23 mouse cellular contexts compared by ENCODE assay signal in genomic region chr4:119991758-119992157, GRCm38 (mm10).
A peak's percentile ranks its signal among the peaks of the same experiment; 100 is the strongest.
DNase-seq lines count a peak whose midpoint lies in the region; ATAC-seq and TF ChIP-seq lines count a peak whose summit lies in the region.
"Had no signal": no experiment of that assay in that cellular context is flagged by ENCODE, and none has a peak within 500 bp of the region (broad histone marks: within the 10 kb centered on the region; RNA-seq: fewer than 3 reads in every experiment).

No protein-coding gene starts in this region.

- H3K4me3 ChIP-seq in heart, postnatal 0 days (ENCODE audit: low read depth, low read length): no peak overlapping the region
- H3K4me3 ChIP-seq in lung, postnatal 0 days (ENCODE audit: low read depth, low read length): no peak overlapping the region
- no peak overlapping the region for H3K4me3 ChIP-seq in intestine, embryonic 15.5 days (replicated peaks)
- H3K4me3 ChIP-seq: forebrain, embryonic 10.5 days; forebrain, embryonic 13.5 days; hindbrain, embryonic 12.5 days; hindbrain, embryonic 15.5 days had no signal

- peaks cover 13% of the 10 kb centered on the region; the same call in 1 of the 2 replicates for H3K4me1 ChIP-seq in heart, postnatal 0 days (ENCODE audit: control insufficient read depth, insufficient read depth)
- no peaks in the 10 kb centered on the region; the same call in 1 of the 2 replicates for H3K4me1 ChIP-seq in lung, postnatal 0 days (ENCODE audit: insufficient read depth, low read depth, low read length)
- 0 out of 2 replicates have a peak, but pooled peaks cover 3% of the 10 kb centered on the region for H3K4me1 ChIP-seq in intestine, embryonic 15.5 days (replicated peaks)

- no peaks in the 10 kb centered on the region for H3K36me3 ChIP-seq in heart, postnatal 0 days (replicated peaks; ENCODE audit: control insufficient read depth, insufficient read depth, low read length)
- H3K36me3 ChIP-seq in lung, postnatal 0 days (ENCODE audit: insufficient read depth, low read length): no peaks in the 10 kb centered on the region
- no peaks in the 10 kb centered on the region for H3K36me3 ChIP-seq in intestine, embryonic 15.5 days
- H3K36me3 ChIP-seq: forebrain, embryonic 10.5 days; hindbrain, embryonic 12.5 days; hindbrain, embryonic 15.5 days had no signal

- no peak for DNase-seq in heart, postnatal 0 days (ENCODE audit: low spot score)
- no peak for DNase-seq in heart, postnatal 25 days (ENCODE audit: low spot score)
- DNase-seq in lung, postnatal 0 days (ENCODE audit: low spot score): peak; percentile 60
- no peak for DNase-seq in lung, postnatal 4 days
- no peak for DNase-seq in embryo, embryonic 11 days
- DNase-seq: adrenal gland, adult 2 months; adrenal gland, postnatal 14 days; B cell, adult 2 months; cerebellum, adult 11 months; cerebellum, adult 2 months; cerebellum, adult 9-11 months; cerebellum, postnatal 25 days; gastrocnemius, postnatal 25 days; heart, postnatal 14 days had no signal

- ATAC-seq in heart, postnatal 0 days (ENCODE audit: insufficient read depth, low read depth): peak; percentile 45; the same call in 1 of the 2 replicates
- ATAC-seq in lung, postnatal 0 days: peak; percentile 56
- 0 out of 2 replicates have a peak, but pooled peaks have one; percentile 12 for ATAC-seq in megakaryocyte, adult 5-6 weeks (ENCODE audit: poor library complexity, severe bottlenecking)
- no peak for ATAC-seq in intestine, embryonic 15.5 days
- ATAC-seq: forebrain, embryonic 13.5 days; forebrain, embryonic 16.5 days; intestine, embryonic 16.5 days had no signal

- no peak for TF ChIP-seq EP300 in heart, postnatal 0 days (IDR thresholded peaks at IDR 0.05; ENCODE audit: low read depth)
- TF ChIP-seq EP300 in lung, postnatal 0 days (IDR thresholded peaks at IDR 0.05): no peak

- no peak for TF ChIP-seq CTCF in heart, postnatal 0 days (IDR thresholded peaks at IDR 0.05; ENCODE audit: low read depth)
- TF ChIP-seq CTCF in lung, postnatal 0 days (IDR thresholded peaks at IDR 0.05): no peak

- H3K9me3 ChIP-seq in heart, postnatal 0 days (replicated peaks; ENCODE audit: control insufficient read depth, low read length): no peaks in the 10 kb centered on the region
- no peaks in the 10 kb centered on the region for H3K9me3 ChIP-seq in lung, postnatal 0 days (ENCODE audit: low read length)
- no peaks in the 10 kb centered on the region for H3K9me3 ChIP-seq in intestine, embryonic 15.5 days
- H3K9me3 ChIP-seq: forebrain, embryonic 10.5 days; forebrain, embryonic 13.5 days; hindbrain, embryonic 12.5 days; hindbrain, embryonic 15.5 days had no signal

- no peak overlapping the region for H3K4me2 ChIP-seq in heart, postnatal 0 days (ENCODE audit: low read depth, low read length)
- no peak overlapping the region for H3K4me2 ChIP-seq in lung, postnatal 0 days (replicated peaks; ENCODE audit: low read depth, low read length)
- no peak overlapping the region for H3K4me2 ChIP-seq in intestine, embryonic 15.5 days (replicated peaks)
- H3K4me2 ChIP-seq: forebrain, embryonic 13.5 days; heart, embryonic 11.5 days; hindbrain, embryonic 12.5 days; hindbrain, embryonic 15.5 days had no signal

- H3K9ac ChIP-seq in heart, postnatal 0 days (replicated peaks; ENCODE audit: low read depth, low read length): no peak overlapping the region
- H3K9ac ChIP-seq in lung, postnatal 0 days (replicated peaks; ENCODE audit: low read depth): no peak overlapping the region
- H3K9ac ChIP-seq in intestine, embryonic 15.5 days: no peak overlapping the region
- H3K9ac ChIP-seq: forebrain, embryonic 13.5 days; hindbrain, embryonic 12.5 days; hindbrain, embryonic 15.5 days had no signal

- H3K27me3 ChIP-seq in heart, postnatal 0 days (ENCODE audit: control insufficient read depth, insufficient read depth, low read length): no peaks in the 10 kb centered on the region
- no peaks in the 10 kb centered on the region for H3K27me3 ChIP-seq in lung, postnatal 0 days (replicated peaks; ENCODE audit: insufficient read depth, low read length)
- H3K27me3 ChIP-seq in intestine, embryonic 15.5 days (replicated peaks): 0 out of 2 replicates have a peak, but pooled peaks cover 3% of the 10 kb centered on the region
- H3K27me3 ChIP-seq: forebrain, embryonic 13.5 days; hindbrain, embryonic 12.5 days; hindbrain, embryonic 15.5 days had no signal

- WGBS in heart, postnatal 0 days: 49% methylated on average over 4 of the region's 4 CpGs
- WGBS in lung, postnatal 0 days: 37% methylated on average over 4 of the region's 4 CpGs
- 54% methylated on average over 4 of the region's 4 CpGs for WGBS in intestine, embryonic 15.5 days

- H3K27ac ChIP-seq in heart, postnatal 0 days (ENCODE audit: low read depth): no peak overlapping the region
- no peak overlapping the region for H3K27ac ChIP-seq in lung, postnatal 0 days (ENCODE audit: low read length)
- H3K27ac ChIP-seq in intestine, embryonic 15.5 days: no peak overlapping the region
- H3K27ac ChIP-seq: forebrain, embryonic 10.5 days; forebrain, embryonic 13.5 days; hindbrain, embryonic 12.5 days; hindbrain, embryonic 15.5 days had no signal

- intact Hi-C loops in heart, postnatal 25 days (cut with DNase I): no loop called here
